Mouse (Mus musculus) heart, embryonic 10.5 days (tissue): ENCODE data around the gene Glis3. TPM values are rescaled to one million over a fixed set of nuclear protein-coding genes. Genes with fewer than 3 reads are reported as not detected.

Experiments
- DNase-seq: peaks from one replicate; pipeline ENCODE4 v3.0.0-alpha.2; 2017; ENCODE audit warnings: low spot score
- H3K27ac ChIP-seq: fragments of 300-500 bp; sonication (generic); 2 replicates; pipeline ENCODE4 v1.5.1; 2016; ENCODE audit warnings: mild to moderate bottlenecking
- H3K27me3 ChIP-seq: fragments of 300-500 bp; sonication (generic); 2 replicates; pipeline ENCODE4 v1.6.1; 2016; ENCODE audit warnings: mild to moderate bottlenecking; ENCODE audit not compliant: poor library complexity, insufficient read depth, severe bottlenecking
- H3K36me3 ChIP-seq: fragments of 300-500 bp; sonication (generic); 2 replicates; pipeline ENCODE4 v1.6.1; 2016; ENCODE audit warnings: mild to moderate bottlenecking, moderate library complexity
- H3K4me1 ChIP-seq: fragments of 300-500 bp; sonication (generic); 2 replicates; pipeline ENCODE4 v1.6.1; 2016; ENCODE audit warnings: mild to moderate bottlenecking
- H3K4me3 ChIP-seq: fragments of 300-500 bp; sonication (generic); 2 replicates; pipeline ENCODE4 v1.5.1; 2016; ENCODE audit warnings: mild to moderate bottlenecking, moderate library complexity
- H3K9me3 ChIP-seq: fragments of 300-500 bp; sonication (generic); 2 replicates; pipeline ENCODE4 v1.6.1; 2016; ENCODE audit warnings: mild to moderate bottlenecking, moderate library complexity
- WGBS: fragments of 180-500 bp; shearing (Covaris S2); methylation state at CpG from one replicate; pipeline ENCODE4 v1.1.7; 2016; 5-methylcytosine and 5-hydroxymethylcytosine counted together
- polyA plus RNA-seq: library from polyadenylated mRNA; unstranded; fragments of >200 nt; fragmentation: Nextera tagmentation; extraction: Ambion mirVana; gene quantifications from 2 replicates; pipeline ENCODE4 v1.2.1, GENCODE M21; 2016

The Glis3 gene
- polyA plus RNA-seq, 1 experiment from 2014 or later: 1.4 TPM

DNA sequence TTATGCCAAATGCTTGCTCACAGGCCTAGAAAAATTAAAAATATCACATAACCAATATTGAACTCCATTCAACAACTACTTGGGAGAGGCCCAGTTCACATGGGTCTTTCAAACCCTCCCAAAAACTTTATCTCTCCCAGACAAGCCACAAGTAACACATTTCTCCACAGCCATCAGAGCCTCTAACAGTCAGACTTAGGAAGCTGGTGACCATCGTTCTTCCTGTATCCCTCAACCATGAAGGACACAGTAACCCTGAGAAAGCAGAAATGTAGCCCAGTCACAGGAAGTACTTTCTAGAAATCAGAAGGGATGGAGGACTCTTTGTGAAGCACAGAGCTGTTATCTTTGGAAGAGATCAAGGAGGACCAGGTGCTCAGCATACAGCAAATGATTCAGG, 112.8 kb downstream of the Glis3 start:
- H3K27me3 ChIP-seq: no peaks in the 10 kb centered on the region
- no peak overlapping the region for H3K4me3 ChIP-seq
- no peaks in the 10 kb centered on the region for H3K9me3 ChIP-seq
- no peaks in the 10 kb centered on the region for H3K36me3 ChIP-seq
- DNase-seq: no peak
- no peak overlapping the region for H3K27ac ChIP-seq
- WGBS: 56% methylated on average over 1 of the region's 1 CpGs
- H3K4me1 ChIP-seq: no peaks in the 10 kb centered on the region

DNA sequence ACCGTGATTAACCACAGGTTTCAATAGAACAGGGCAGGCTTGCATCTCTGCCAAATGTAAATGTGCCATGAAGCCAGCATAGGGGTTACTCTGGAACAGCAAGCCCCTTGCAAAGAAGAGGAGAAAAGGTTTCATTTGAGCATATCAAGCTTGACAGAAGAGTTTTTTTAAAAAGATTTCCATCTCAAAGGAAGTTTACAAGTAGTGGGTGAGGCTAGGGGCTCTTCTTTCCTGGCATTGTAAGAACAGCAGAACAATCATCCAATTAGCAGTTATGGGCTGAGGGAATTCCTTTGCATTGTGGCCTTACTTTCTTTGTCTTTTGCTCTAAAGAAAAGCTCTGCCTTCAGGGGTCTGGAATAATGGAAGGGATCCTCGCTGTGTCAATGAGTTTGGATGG, 113.3 kb downstream of the Glis3 start:
- no peak for DNase-seq
- H3K27me3 ChIP-seq: no peaks in the 10 kb centered on the region
- H3K36me3 ChIP-seq: no peaks in the 10 kb centered on the region
- WGBS: 29% methylated on average over 2 of the region's 2 CpGs
- H3K4me1 ChIP-seq: 0 out of 2 replicates have a peak, but pooled peaks cover under 1% of the 10 kb centered on the region
- no peak overlapping the region for H3K27ac ChIP-seq
- H3K9me3 ChIP-seq: no peaks in the 10 kb centered on the region
- H3K4me3 ChIP-seq: no peak overlapping the region

DNA sequence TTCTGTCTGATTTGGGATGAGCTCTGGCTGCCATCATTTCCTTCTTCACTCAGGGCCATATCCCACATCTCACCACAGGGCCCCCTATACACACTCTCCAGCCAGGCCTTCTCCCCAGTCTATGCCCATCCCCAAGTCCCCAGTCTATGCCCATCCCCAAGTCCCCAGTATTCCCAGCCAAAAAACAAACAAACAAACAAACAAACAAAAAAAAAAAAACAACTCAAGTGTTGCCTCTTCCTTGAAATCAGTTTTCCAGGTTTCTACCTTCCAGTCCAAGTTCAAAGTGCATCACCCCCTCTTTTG, 118.2 kb downstream of the Glis3 start:
- DNase-seq: no peak
- Histone ChIP-seq H3K27ac (no peak overlapping the region), H3K9me3 (no peaks in the 10 kb centered on the region), H3K4me3 (no peak overlapping the region), H3K27me3 (no peaks in the 10 kb centered on the region), H3K36me3 (no peaks in the 10 kb centered on the region), H3K4me1 (peaks cover 25% of the 10 kb centered on the region)

DNA sequence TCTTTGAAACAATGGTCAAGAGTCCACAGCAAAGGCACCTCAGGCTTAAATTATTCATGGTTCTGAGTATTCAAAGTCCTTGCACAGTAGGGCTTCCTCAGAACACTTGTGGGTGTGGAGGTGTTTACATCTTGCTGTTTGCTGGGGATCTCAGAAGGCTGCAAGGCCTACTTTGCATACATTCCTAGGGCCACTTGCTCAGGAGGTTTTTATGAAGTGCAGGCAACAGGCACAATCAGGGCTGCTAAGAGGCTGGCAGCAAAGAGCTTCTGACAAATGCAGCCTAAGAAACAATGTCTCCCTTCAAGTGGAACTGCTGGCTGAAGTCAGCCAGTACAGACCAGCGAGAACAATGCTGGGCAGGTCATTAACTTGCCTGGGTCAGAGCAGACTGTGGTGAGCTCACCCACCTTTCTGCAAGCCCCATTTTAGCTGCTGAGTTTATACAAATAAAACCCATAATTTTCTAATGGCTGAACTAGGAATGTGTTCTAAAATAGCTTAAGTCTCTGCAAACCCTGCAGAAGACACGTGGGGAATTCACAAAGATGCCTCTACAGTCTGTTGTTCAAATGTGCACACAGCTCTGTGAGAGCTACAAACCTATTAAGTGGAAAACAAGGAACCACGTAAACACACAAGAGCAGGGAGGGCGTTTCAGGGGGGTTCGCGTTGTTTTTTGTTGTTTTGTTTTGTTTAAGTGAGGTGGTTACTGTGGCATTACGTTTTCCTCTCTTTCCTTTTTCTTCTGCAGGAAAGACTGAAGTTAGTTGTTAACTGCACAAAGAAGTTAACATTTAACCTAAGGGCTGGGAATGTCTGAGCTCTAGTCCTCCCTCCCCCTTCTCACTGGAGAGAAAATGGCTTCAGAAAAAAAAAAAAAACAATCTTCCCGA, 118.8 kb downstream of the Glis3 start:
- Histone ChIP-seq H3K4me1 (peaks cover 25% of the 10 kb centered on the region), H3K4me3 (no peak overlapping the region), H3K36me3 (no peaks in the 10 kb centered on the region), H3K27ac (peak overlapping the region; percentile 29; the same call in 1 of the 2 replicates), H3K27me3 (no peaks in the 10 kb centered on the region), H3K9me3 (no peaks in the 10 kb centered on the region)
- peak; percentile 75 for DNase-seq
- 43% methylated on average over 8 of the region's 8 CpGs for WGBS

DNA sequence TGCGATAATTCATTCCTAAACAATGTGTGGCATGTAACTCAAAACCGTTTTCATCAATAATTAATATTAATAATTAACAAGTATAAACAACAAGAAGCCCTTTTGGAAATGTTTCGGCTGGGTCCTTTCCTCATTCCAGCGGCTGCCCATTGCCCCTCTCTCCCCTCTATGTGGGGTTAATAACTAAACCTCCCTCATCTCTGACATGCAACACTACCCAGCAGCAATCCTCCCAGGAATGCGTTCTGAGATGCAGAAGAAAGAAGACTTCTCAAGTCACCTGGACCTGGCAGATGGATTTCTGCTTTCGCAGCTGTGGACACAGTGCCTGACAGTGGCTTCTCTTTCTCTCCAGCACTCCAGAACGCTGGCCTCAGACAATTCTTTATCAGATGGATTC, 120.0 kb downstream of the Glis3 start:
- Histone ChIP-seq H3K36me3 (no peaks in the 10 kb centered on the region), H3K9me3 (no peaks in the 10 kb centered on the region), H3K27ac (no peak overlapping the region), H3K4me3 (no peak overlapping the region), H3K27me3 (no peaks in the 10 kb centered on the region), H3K4me1 (peaks cover 25% of the 10 kb centered on the region)
- WGBS: 59% methylated on average over 7 of the region's 7 CpGs
- no peak for DNase-seq

DNA sequence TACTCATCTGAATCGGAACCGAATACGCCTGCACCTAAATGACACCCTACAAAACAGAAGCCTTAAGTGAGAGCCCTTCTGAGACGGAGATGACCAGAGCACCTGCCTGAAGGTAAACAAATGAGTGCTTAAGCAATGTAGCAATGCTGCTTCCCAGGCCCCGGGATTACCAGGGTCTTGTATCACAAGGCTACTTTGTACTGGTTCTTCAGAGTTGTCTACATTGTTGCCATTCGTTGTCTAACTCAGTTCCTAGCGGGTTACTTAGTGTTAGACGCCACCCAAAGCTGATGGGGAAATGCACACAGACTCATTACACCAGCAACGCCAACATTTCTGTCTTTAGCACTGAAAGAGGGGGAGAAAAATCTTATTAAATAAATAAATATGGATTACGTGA, 120.5 kb downstream of the Glis3 start:
- Histone ChIP-seq H3K27ac (no peak overlapping the region), H3K27me3 (no peaks in the 10 kb centered on the region), H3K36me3 (no peaks in the 10 kb centered on the region), H3K4me1 (peaks cover 25% of the 10 kb centered on the region), H3K4me3 (no peak overlapping the region), H3K9me3 (no peaks in the 10 kb centered on the region)
- 77% methylated on average over 10 of the region's 10 CpGs for WGBS
- no peak for DNase-seq

DNA sequence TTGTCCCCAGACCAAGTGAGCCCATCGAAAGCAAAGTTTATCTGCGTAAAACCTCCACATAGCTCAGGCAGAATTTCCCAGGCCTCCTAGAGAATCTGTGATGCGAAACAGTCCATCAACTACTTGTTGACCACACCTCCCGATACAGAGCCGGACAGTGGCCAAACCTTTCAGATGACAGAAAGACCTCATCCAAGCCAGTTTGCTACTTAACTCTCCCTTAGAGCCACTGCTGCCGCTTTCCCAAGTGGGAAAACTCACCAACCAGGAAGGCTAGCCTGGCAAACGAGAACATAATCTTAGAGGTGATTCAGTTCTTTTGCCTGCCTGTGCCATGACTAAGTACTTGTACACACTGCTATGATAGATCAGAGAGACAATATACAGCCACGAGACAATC, 121.2 kb downstream of the Glis3 start:
- H3K27ac ChIP-seq: no peak overlapping the region
- DNase-seq: no peak
- H3K27me3 ChIP-seq: no peaks in the 10 kb centered on the region
- WGBS: 61% methylated on average over 8 of the region's 8 CpGs
- H3K36me3 ChIP-seq: no peaks in the 10 kb centered on the region
- H3K4me1 ChIP-seq: peaks cover 25% of the 10 kb centered on the region
- H3K4me3 ChIP-seq: no peak overlapping the region
- no peaks in the 10 kb centered on the region for H3K9me3 ChIP-seq

DNA sequence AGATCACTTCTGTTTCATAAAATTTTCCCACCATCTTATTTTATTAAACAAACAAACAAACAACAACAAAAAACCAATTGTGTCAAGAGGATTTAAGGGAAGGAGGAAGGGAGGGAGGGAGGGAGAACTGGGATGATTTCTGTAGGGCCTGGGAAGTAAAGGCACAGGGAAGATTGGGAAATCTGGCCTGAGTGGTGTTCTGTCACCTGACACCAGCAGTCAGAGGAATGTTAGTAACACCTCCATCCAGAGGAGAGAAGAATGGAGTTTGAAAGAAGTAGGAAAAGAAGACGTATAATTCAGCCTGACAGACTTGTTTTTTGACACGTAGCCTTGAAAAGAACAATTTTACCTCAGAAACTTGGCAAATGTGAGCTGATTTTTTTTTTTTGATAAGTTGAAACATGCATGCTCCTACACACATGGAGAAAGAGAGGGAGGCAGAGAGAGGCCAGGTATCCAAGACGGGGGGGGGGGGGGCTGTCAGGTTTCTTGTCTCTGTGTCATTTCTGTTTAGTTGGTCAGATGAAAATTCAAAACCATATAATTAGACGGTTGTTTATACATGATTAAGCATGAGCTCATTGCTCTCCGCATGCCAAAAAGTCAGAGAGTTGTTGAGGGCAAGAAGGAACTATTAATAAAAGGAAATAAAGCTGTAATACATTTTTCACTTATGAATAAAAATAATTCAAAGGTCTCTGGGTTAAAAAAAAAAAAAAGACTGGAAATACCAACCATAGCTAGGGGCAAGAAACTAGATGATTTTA, 122.1 kb downstream of the Glis3 start:
- Histone ChIP-seq H3K4me1 (peaks cover 25% of the 10 kb centered on the region), H3K4me3 (no peak overlapping the region), H3K27me3 (no peaks in the 10 kb centered on the region), H3K27ac (no peak overlapping the region), H3K9me3 (no peaks in the 10 kb centered on the region), H3K36me3 (no peaks in the 10 kb centered on the region)
- WGBS: 41% methylated on average over 5 of the region's 5 CpGs
- no peak for DNase-seq

DNA sequence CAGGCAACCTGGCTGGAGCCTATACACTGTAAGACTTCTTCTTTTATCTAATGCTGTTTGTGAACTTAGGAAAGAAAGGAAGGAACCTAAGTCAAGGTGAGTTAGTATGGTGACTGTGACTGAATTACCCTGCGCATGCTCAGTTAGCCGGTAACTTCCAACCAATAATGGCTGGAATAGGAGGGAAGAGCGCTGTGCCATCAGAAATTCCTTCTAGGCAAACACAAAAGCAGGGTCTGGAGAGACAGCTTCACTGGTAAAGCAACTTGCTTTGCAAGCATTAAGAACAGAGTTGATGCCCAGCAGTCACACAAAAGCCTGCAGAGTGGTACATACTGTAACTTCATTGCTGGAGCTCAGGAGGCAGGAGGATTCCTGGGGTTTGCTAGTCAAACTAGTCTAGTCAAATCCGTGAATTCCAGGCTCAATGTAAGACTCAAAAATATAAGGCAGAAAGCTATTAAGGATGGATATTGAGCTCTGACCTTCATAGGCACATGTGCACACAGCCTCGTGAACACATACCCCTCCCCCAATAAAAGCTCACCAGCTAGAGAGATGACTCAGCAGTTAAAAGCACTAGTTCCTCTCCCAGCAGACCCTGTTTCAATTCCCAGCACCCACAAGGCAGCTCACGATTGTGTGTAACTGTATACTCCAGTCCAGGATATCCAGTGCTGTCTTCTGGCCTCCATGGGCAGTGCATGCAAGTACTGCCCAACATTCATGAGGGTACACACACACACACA, 124.5 kb downstream of the Glis3 start:
- 74% methylated on average over 6 of the region's 6 CpGs for WGBS
- Histone ChIP-seq H3K9me3 (no peaks in the 10 kb centered on the region), H3K4me1 (peaks cover 13% of the 10 kb centered on the region; the same call in 1 of the 2 replicates), H3K27me3 (no peaks in the 10 kb centered on the region), H3K4me3 (no peak overlapping the region), H3K36me3 (no peaks in the 10 kb centered on the region), H3K27ac (no peak overlapping the region)
- no peak for DNase-seq

DNA sequence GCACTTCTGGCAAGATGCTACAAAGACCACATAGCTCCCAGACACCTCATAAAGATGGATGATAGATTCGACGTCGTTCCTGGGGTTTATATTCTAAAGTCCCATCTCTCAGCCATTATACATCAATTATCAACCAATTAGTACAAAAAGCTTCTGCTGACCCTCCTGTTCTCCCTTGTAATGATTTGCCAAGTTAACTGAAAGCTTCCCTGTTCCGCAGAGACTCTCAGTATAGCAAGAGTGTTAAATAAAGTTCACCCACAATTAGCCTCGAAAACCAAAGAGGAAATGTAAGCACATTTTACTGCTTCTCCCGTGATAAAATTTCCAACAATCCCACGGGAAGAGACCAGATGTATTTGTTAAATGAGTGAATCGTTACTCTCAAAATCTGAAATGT, 129.3 kb downstream of the Glis3 start:
- Histone ChIP-seq H3K4me1 (peaks cover 7% of the 10 kb centered on the region; the same call in 1 of the 2 replicates), H3K27me3 (no peaks in the 10 kb centered on the region), H3K9me3 (no peaks in the 10 kb centered on the region), H3K27ac (no peak overlapping the region), H3K4me3 (no peak overlapping the region), H3K36me3 (no peaks in the 10 kb centered on the region)
- DNase-seq: no peak
- WGBS: 72% methylated on average over 8 of the region's 8 CpGs

DNA sequence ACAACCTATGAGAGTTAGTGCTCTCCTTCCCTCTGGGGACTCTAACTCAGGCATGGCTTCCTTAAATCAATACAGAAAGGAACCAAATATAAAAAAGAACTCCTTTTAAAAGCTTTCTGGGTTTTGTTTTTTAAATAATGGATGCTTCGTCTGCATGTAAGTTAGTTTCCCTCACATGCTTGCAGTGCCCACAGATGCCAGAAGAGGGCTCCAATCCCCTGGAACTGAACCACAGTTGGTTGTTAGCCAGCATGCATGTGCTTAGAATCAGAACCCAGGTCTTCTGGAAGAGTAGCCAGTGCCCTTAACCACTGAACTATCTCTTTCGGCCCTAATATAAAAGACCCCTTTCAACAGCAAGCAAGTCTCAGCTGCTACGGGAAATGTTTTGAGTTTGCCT, 132.9 kb downstream of the Glis3 start:
- no peak overlapping the region for H3K4me3 ChIP-seq
- DNase-seq: no peak
- H3K9me3 ChIP-seq: no peaks in the 10 kb centered on the region
- WGBS: 92% methylated on average over 3 of the region's 3 CpGs
- H3K4me1 ChIP-seq: peaks cover 7% of the 10 kb centered on the region; the same call in 1 of the 2 replicates
- H3K27ac ChIP-seq: no peak overlapping the region
- H3K36me3 ChIP-seq: no peaks in the 10 kb centered on the region
- no peaks in the 10 kb centered on the region for H3K27me3 ChIP-seq

DNA sequence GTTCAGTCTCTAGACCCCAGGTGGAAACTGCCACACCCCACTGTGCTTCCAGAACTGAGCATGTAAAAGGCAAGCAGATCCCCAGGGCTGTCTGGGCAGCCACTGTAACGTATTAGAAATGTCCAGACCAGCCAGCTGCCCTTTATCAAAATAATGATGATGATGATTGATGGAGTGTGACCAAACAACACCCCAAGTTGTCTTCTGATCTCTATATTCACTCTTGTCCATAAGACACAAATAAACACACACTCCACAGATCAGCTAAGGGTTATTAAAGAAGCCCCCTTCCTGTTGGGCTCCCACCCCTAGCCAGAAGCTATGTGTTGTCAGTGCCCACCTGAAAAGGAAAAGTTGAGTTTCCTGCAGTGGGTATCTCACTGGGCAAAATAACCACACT, 134.4 kb downstream of the Glis3 start:
- H3K4me1 ChIP-seq: peaks cover 7% of the 10 kb centered on the region; the same call in 1 of the 2 replicates
- H3K4me3 ChIP-seq: no peak overlapping the region
- H3K27me3 ChIP-seq: no peaks in the 10 kb centered on the region
- no peaks in the 10 kb centered on the region for H3K36me3 ChIP-seq
- 39% methylated on average over 1 of the region's 1 CpGs for WGBS
- no peak for DNase-seq
- H3K27ac ChIP-seq: no peak overlapping the region
- H3K9me3 ChIP-seq: no peaks in the 10 kb centered on the region

DNA sequence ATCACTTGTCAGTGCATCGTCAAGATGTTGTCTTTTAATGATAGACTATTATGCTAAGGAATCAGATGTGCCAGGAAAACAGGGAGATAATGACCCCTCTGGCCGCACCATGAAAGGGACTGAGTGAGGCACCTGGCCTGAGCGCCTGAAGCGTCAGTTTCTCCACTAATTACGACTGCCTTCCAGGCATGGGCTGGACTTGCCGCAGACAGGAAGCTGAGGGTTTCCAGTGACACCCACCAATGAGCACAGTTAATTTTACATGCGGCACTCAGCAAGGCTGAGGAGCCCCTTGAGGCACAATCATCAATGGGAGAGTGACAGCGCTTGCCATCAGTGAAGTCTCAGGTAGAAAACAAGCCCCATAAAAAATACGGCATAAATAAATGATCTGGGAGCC, 141.1 kb downstream of the Glis3 start:
- H3K27me3 ChIP-seq: no peaks in the 10 kb centered on the region
- H3K4me1 ChIP-seq: no peaks in the 10 kb centered on the region
- H3K4me3 ChIP-seq: no peak overlapping the region
- no peaks in the 10 kb centered on the region for H3K9me3 ChIP-seq
- no peak for DNase-seq
- H3K27ac ChIP-seq: no peak overlapping the region
- no peaks in the 10 kb centered on the region for H3K36me3 ChIP-seq
- 66% methylated on average over 9 of the region's 9 CpGs for WGBS
